Mouse (Mus musculus) forebrain, embryonic 13.5 days (tissue): ENCODE measurements at regions not wholly inside any gene's neighbourhood (a gene's known extent, or its start where the extent isn't known, plus 50 kb on each side); places are given as distances from the start of the nearest gene placed in this dataset.
A peak's percentile ranks its signal among the peaks of the same experiment; 100 is the strongest.
"Not testable (repeated sequence)": the region's sequence is repeated elsewhere in the genome, so short reads cannot be mapped to it uniquely, and the experiment has no call there.

ENCODE experiments used
- ATAC-seq: fragments of 200-750 bp; cut with Nextera tagmentation; 2 replicates; pipeline ENCODE4 v1.8.0; 2017
- H3K27ac ChIP-seq: fragments of 300-500 bp; sonication (generic); 2 replicates; pipeline ENCODE4 v1.5.1; 2015; ENCODE audit warnings: inconsistent platforms, mild to moderate bottlenecking, moderate library complexity
- H3K27me3 ChIP-seq: fragments of 300-500 bp; sonication (generic); 2 replicates; pipeline ENCODE4 v1.6.1; 2015; ENCODE audit warnings: mild to moderate bottlenecking, inconsistent platforms
- H3K36me3 ChIP-seq: fragments of 300-500 bp; sonication (generic); 2 replicates; pipeline ENCODE4 v1.6.1; 2015; ENCODE audit warnings: mild to moderate bottlenecking, inconsistent platforms; ENCODE audit not compliant: poor library complexity, severe bottlenecking
- H3K4me1 ChIP-seq: fragments of 300-500 bp; sonication (generic); 2 replicates; pipeline ENCODE4 v1.6.1; 2015; ENCODE audit warnings: inconsistent platforms
- H3K4me2 ChIP-seq: fragments of 300-500 bp; sonication (generic); 2 replicates; pipeline ENCODE4 v1.6.1; 2015; ENCODE audit warnings: inconsistent platforms, mild to moderate bottlenecking, moderate library complexity
- H3K4me3 ChIP-seq: fragments of 300-500 bp; sonication (generic); 2 replicates; pipeline ENCODE4 v1.5.1; 2015; ENCODE audit warnings: mild to moderate bottlenecking, inconsistent platforms
- H3K9ac ChIP-seq: fragments of 300-500 bp; sonication (generic); 2 replicates; pipeline ENCODE4 v1.6.1; 2015; ENCODE audit warnings: mild to moderate bottlenecking, inconsistent platforms
- H3K9me3 ChIP-seq: fragments of 300-500 bp; sonication (generic); replicated peaks from 2 replicates; pipeline ENCODE4 v1.6.1; 2016; ENCODE audit warnings: inconsistent platforms
- WGBS: fragments of 180-500 bp; shearing (Covaris S2); methylation state at CpG from one replicate; pipeline ENCODE4 v1.1.7; 2015; 5-methylcytosine and 5-hydroxymethylcytosine counted together

- H3K4me1 ChIP-seq: no peaks in the 10 kb centered on the region
- H3K27ac ChIP-seq: no peak overlapping the region
- WGBS: 70% methylated on average over 3 of the region's 3 CpGs
- no peak for ATAC-seq
- H3K4me2 ChIP-seq: no peak overlapping the region
- no peaks in the 10 kb centered on the region for H3K36me3 ChIP-seq
- no peaks in the 10 kb centered on the region for H3K9me3 ChIP-seq
- no peaks in the 10 kb centered on the region for H3K27me3 ChIP-seq
- no peak overlapping the region for H3K9ac ChIP-seq
- no peak overlapping the region for H3K4me3 ChIP-seq
These were observed 226.4 kb downstream of the Plod2 start for GRCm38 (mm10) chr9:92768432-92768831.

GRCm38 (mm10) chr9:92769528-92769927, 227.5 kb downstream of the Plod2 start:
- Histone ChIP-seq H3K4me2 (no peak overlapping the region), H3K4me3 (no peak overlapping the region), H3K27ac (no peak overlapping the region), H3K9me3 (no peaks in the 10 kb centered on the region), H3K9ac (no peak overlapping the region), H3K27me3 (no peaks in the 10 kb centered on the region), H3K4me1 (no peaks in the 10 kb centered on the region), H3K36me3 (no peaks in the 10 kb centered on the region)
- 55% methylated on average over 2 of the region's 2 CpGs for WGBS
- no peak for ATAC-seq

GRCm38 (mm10) chr9:92771002-92771401, 229.0 kb downstream of the Plod2 start:
- no peak overlapping the region for H3K4me3 ChIP-seq
- no peak overlapping the region for H3K4me2 ChIP-seq
- H3K9ac ChIP-seq: no peak overlapping the region
- ATAC-seq: peak; percentile 66
- H3K36me3 ChIP-seq: no peaks in the 10 kb centered on the region
- H3K4me1 ChIP-seq: no peaks in the 10 kb centered on the region
- WGBS: 72% methylated on average over 2 of the region's 2 CpGs
- H3K9me3 ChIP-seq: no peaks in the 10 kb centered on the region
- no peak overlapping the region for H3K27ac ChIP-seq
- no peaks in the 10 kb centered on the region for H3K27me3 ChIP-seq

DNA sequence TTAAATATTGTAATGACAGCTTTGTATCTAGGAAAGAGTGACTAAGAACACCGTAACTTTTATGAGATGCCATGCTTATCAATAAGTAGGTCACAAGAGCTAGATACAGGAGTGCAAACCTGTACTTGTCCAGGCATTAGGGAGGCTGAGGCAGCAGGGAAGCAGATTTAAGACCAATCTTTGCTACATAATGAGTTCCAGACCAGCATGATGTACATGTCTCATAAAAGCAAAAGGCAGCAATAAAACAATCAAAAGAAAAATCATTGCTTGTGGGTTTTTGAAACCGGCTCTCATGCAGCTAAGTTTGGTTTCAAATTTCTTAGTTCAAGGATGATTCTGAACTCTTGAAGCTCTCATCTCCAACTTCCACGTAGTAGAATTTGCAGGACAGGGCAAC, 229.7 kb downstream of the Plod2 start:
- Histone ChIP-seq H3K4me1 (no peaks in the 10 kb centered on the region), H3K9ac (no peak overlapping the region), H3K4me2 (no peak overlapping the region), H3K27me3 (no peaks in the 10 kb centered on the region), H3K36me3 (no peaks in the 10 kb centered on the region), H3K27ac (no peak overlapping the region), H3K9me3 (no peaks in the 10 kb centered on the region), H3K4me3 (no peak overlapping the region)
- 84% methylated on average over 3 of the region's 3 CpGs for WGBS
- no peak for ATAC-seq

DNA sequence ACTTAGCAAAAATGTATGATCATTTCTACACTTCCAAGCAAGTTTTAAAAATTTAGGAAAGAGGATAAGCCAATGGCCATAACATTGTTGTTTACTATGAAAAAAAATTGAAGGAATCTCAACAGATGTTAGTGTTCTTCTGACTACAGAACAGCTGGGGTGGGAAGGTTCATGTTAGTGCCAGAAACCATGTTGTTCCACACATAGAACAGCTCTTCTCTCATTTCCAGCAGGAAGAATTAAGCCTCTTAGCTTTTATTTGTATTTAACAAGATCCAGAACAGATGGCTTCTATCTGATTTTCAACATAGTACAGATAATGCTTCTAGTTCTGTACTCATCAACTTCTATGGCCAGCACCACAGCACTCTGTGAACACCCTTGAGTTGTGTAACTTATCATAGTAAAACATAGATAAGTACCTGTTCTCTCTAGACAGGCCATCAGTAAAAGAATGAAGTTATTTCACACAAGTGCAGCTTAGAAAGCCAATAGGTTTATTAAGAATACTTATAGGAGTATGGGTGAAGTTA, 241.0 kb downstream of the Plod2 start:
- no peak for ATAC-seq
- no peak overlapping the region for H3K9ac ChIP-seq
- no peaks in the 10 kb centered on the region for H3K27me3 ChIP-seq
- H3K9me3 ChIP-seq: no peaks in the 10 kb centered on the region
- no peak overlapping the region for H3K4me3 ChIP-seq
- no peaks in the 10 kb centered on the region for H3K36me3 ChIP-seq
- no peaks in the 10 kb centered on the region for H3K4me1 ChIP-seq
- no peak overlapping the region for H3K27ac ChIP-seq
- no peak overlapping the region for H3K4me2 ChIP-seq

- Histone ChIP-seq H3K36me3 (no peaks in the 10 kb centered on the region), H3K4me1 (no peaks in the 10 kb centered on the region), H3K27me3 (no peaks in the 10 kb centered on the region), H3K27ac (no peak overlapping the region), H3K4me3 (no peak overlapping the region), H3K9ac (no peak overlapping the region), H3K4me2 (no peak overlapping the region), H3K9me3 (no peaks in the 10 kb centered on the region)
- no peak for ATAC-seq
- 72% methylated on average over 1 of the region's 1 CpGs for WGBS
These were observed 257.7 kb downstream of the Plod2 start for GRCm38 (mm10) chr9:92799695-92800094.

DNA sequence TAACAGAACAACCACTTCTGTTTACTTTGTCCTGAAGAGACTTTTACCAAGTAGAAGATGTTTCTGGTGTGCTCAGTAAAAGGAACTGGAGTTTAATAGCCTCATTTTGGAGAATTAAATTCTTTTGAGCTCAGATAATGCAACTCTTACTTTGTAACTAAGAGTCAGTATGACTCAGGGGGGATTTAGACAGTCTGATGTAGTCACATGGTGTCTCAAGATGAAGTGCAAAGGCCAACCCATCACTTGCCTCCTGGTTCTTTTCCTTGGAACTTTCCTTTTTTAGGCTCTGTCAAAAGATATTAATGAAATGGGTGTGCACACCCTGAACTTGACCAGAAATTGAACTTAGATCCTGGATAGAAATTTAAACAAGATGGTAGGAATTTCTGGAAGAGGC, 267.4 kb downstream of the Plod2 start:
- H3K4me3 ChIP-seq: no peak overlapping the region
- no peak overlapping the region for H3K4me2 ChIP-seq
- no peaks in the 10 kb centered on the region for H3K36me3 ChIP-seq
- H3K4me1 ChIP-seq: no peaks in the 10 kb centered on the region
- no peak overlapping the region for H3K9ac ChIP-seq
- no peaks in the 10 kb centered on the region for H3K9me3 ChIP-seq
- ATAC-seq: no peak
- no peaks in the 10 kb centered on the region for H3K27me3 ChIP-seq
- H3K27ac ChIP-seq: no peak overlapping the region

DNA sequence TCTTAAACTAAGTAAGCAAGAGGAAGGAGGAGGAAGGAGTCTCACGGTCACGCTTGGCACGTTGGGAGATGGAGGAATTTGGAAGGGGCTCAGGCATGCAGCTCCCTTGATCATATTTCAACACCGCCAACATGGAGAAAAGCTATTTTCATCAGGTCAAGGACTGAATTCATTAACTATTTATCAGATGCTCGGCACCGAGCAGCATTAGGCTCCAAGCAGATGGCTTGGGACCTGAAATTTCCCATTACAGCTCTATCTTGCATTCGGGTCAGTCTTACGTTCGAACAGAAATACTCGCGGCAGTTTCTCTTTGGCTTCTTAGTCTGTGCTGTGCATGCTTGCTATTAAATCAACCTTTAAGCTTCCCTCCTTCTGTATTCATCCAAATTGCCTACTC, 278.7 kb downstream of the Plod2 start:
- H3K9me3 ChIP-seq: no peaks in the 10 kb centered on the region
- H3K9ac ChIP-seq: no peak overlapping the region
- no peaks in the 10 kb centered on the region for H3K36me3 ChIP-seq
- WGBS: 65% methylated on average over 11 of the region's 11 CpGs
- no peak overlapping the region for H3K4me2 ChIP-seq
- ATAC-seq: no peak
- H3K4me3 ChIP-seq: no peak overlapping the region
- no peak overlapping the region for H3K27ac ChIP-seq
- no peaks in the 10 kb centered on the region for H3K27me3 ChIP-seq
- no peaks in the 10 kb centered on the region for H3K4me1 ChIP-seq

DNA sequence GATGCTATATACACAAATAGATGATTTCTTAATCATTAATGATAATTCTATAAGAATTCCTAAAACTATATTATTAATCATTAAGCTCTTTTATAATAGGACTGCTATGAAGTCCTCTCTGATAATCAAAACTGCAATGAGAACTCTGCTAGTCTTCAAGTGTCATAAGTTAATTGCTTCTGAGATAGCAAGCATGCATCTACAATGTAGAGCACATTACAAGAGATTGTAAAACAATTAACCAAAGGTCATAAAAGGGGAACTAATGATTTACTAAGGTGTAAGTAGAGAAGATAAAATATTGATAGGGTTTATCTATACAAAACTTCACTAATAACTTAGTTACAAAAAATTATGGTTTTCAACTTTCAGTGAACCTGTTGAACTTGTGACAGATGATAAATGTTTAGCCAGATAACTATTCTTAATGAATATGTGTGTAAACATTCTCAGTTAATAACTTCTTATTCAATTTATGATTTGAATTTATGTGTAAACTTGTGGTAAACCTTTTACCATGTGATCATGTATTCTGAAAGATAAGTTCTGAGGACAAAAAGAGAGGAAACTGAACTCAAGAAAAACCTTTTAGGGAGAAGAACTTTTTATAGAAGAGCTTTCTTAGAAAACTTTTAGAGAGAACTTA, 284.8 kb downstream of the Plod2 start:
- Histone ChIP-seq H3K27ac (no peak overlapping the region), H3K9me3 (no peaks in the 10 kb centered on the region), H3K27me3 (no peaks in the 10 kb centered on the region), H3K4me3 (no peak overlapping the region), H3K9ac (no peak overlapping the region), H3K4me1 (no peaks in the 10 kb centered on the region), H3K4me2 (no peak overlapping the region), H3K36me3 (no peaks in the 10 kb centered on the region)
- no peak for ATAC-seq

GRCm38 (mm10) chr9:92836156-92836555, 294.1 kb downstream of the Plod2 start:
- H3K27ac ChIP-seq, H3K4me2 ChIP-seq, H3K4me3 ChIP-seq, H3K9ac ChIP-seq, ATAC-seq, H3K4me1 ChIP-seq, H3K9me3 ChIP-seq, H3K27me3 ChIP-seq, H3K36me3 ChIP-seq: not testable (repeated sequence)
- WGBS: 94% methylated on average over 2 of the region's 2 CpGs

DNA sequence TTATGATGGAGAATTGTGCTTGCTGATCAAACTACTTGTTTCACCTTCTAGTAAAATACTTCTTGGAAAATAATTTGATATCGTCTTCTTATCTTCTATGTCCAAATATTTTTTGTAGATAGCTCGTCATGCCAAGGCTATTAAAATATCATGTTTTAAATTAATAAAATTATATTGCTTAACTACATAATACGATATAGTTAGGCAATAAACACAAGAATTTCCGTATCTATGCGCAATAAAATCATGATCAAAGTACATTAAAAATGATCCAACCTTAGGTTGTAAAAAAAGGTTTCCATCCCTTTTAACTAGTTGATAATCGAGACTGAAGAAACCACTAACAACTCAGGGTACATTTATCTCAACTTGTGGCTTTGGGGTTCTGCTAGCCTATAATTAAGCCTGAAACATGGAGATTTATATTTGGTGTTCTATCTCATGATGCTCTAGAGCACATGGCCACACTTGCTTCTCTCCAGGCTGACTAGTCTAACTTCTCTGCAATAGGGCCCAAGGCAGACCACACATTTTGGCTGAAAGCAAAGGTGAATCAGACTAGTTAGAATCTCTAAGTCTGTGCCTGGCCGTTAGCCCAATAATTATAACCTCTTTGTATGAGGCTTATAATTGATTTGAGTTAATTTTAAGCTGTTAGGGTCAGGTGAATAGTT, 314.5 kb downstream of the Plod2 start:
- 92% methylated on average over 7 of the region's 7 CpGs for WGBS
- no peaks in the 10 kb centered on the region for H3K36me3 ChIP-seq
- H3K9ac ChIP-seq: no peak overlapping the region
- H3K27me3 ChIP-seq: no peaks in the 10 kb centered on the region
- no peak overlapping the region for H3K27ac ChIP-seq
- H3K4me2 ChIP-seq: no peak overlapping the region
- no peak overlapping the region for H3K4me3 ChIP-seq
- ATAC-seq: no peak
- H3K4me1 ChIP-seq: no peaks in the 10 kb centered on the region
- no peaks in the 10 kb centered on the region for H3K9me3 ChIP-seq

- H3K9ac ChIP-seq: no peak overlapping the region
- no peaks in the 10 kb centered on the region for H3K27me3 ChIP-seq
- WGBS: 89% methylated on average over 6 of the region's 6 CpGs
- H3K27ac ChIP-seq: no peak overlapping the region
- no peak overlapping the region for H3K4me3 ChIP-seq
- H3K4me1 ChIP-seq: no peaks in the 10 kb centered on the region
- no peaks in the 10 kb centered on the region for H3K36me3 ChIP-seq
- H3K4me2 ChIP-seq: no peak overlapping the region
- H3K9me3 ChIP-seq: no peaks in the 10 kb centered on the region
- no peak for ATAC-seq
These were observed 323.8 kb downstream of the Plod2 start for GRCm38 (mm10) chr9:92865822-92866221.

GRCm38 (mm10) chr9:92878589-92878988, 336.6 kb downstream of the Plod2 start:
- Histone ChIP-seq H3K9ac (no peak overlapping the region), H3K4me2 (no peak overlapping the region), H3K4me3 (no peak overlapping the region), H3K36me3 (no peaks in the 10 kb centered on the region), H3K9me3 (no peaks in the 10 kb centered on the region), H3K27me3 (no peaks in the 10 kb centered on the region), H3K4me1 (0 out of 2 replicates have a peak, but pooled peaks cover 6% of the 10 kb centered on the region), H3K27ac (no peak overlapping the region)
- WGBS: 43% methylated on average over 4 of the region's 4 CpGs
- 0 out of 2 replicates have a peak, but pooled peaks have one; percentile 10 for ATAC-seq
